Mouse (Mus musculus) spleen, postnatal 4 days (tissue): ENCODE measurements around the gene Cldn9.

Experiments
- DNase-seq, 2 experiments: peaks; one replicate each; pipeline ENCODE4 v3.0.0; 2022; ENCODE audit warnings: low spot score in 2 of 2

Cldn9 gene

GRCm38 (mm10) chr17:23681086-23681485 lies 2.7 kb downstream of the Cldn9 start:
- DNase-seq = no peak

GRCm38 (mm10) chr17:23680336-23680735 lies 3.5 kb downstream of the Cldn9 start:
- no peak for DNase-seq

- DNase-seq = no peak
Observed at GRCm38 (mm10) chr17:23679127-23679835, 4.5 kb downstream of the Cldn9 start, which contains the start of gene Cldn6. Gene Cldn6 (plus strand): TSS chr17:23679249.

GRCm38 (mm10) chr17:23677236-23677679 lies 6.6 kb downstream of the Cldn9 start, which contains the start of gene Tnfrsf12a:
Gene Tnfrsf12a (minus strand): TSS chr17:23677468.
- peak; percentile 75 to 86 for DNase-seq

- no peak for DNase-seq
Observed at GRCm38 (mm10) chr17:23676473-23677031, 7.3 kb downstream of the Cldn9 start.

- peak in 1 of 2 experiments; percentile 73 for DNase-seq
Observed at GRCm38 (mm10) chr17:23675564-23676281, 8.1 kb downstream of the Cldn9 start.

- peak in 1 of 2 experiments; percentile 62 for DNase-seq
Observed at GRCm38 (mm10) chr17:23675127-23675526, 8.7 kb downstream of the Cldn9 start.

- DNase-seq = peak in 1 of 2 experiments; percentile 63
Observed at GRCm38 (mm10) chr17:23674271-23674952, 9.4 kb downstream of the Cldn9 start.

- peak; percentile 84 to 92 for DNase-seq
Observed at GRCm38 (mm10) chr17:23673424-23674073, 10.3 kb downstream of the Cldn9 start, which contains the start of the genes Hcfc1r1 and Thoc6. Gene Hcfc1r1 (plus strand): TSS chr17:23673596. Gene Thoc6 (minus strand): TSS chr17:23673882.

- no peak for DNase-seq
Observed at GRCm38 (mm10) chr17:23672761-23673160, 11.1 kb downstream of the Cldn9 start.

- DNase-seq = no peak
Observed at GRCm38 (mm10) chr17:23671519-23671918, 12.3 kb downstream of the Cldn9 start.

- DNase-seq = no peak
Observed at GRCm38 (mm10) chr17:23670516-23671074, 13.2 kb downstream of the Cldn9 start.

- DNase-seq = no peak
Observed at GRCm38 (mm10) chr17:23665511-23665910, 18.3 kb downstream of the Cldn9 start.

- DNase-seq = no peak
Observed at GRCm38 (mm10) chr17:23664556-23665021, 19.2 kb downstream of the Cldn9 start.

GRCm38 (mm10) chr17:23661526-23661925 lies 22.3 kb downstream of the Cldn9 start:
- DNase-seq = peak in 1 of 2 experiments; percentile 76

GRCm38 (mm10) chr17:23660876-23661200 lies 23.0 kb downstream of the Cldn9 start:
- no peak for DNase-seq

- DNase-seq = peak in 1 of 2 experiments; percentile 80
Observed at GRCm38 (mm10) chr17:23660117-23660875, 23.5 kb downstream of the Cldn9 start, which contains the start of gene Bicdl2. Gene Bicdl2 (plus strand): TSS chr17:23660506.

- no peak for DNase-seq
Observed at GRCm38 (mm10) chr17:23658450-23658849, 25.4 kb downstream of the Cldn9 start.

GRCm38 (mm10) chr17:23654410-23654809 lies 29.4 kb downstream of the Cldn9 start:
- DNase-seq = no peak

GRCm38 (mm10) chr17:23654001-23654400 lies 29.8 kb downstream of the Cldn9 start:
- no peak for DNase-seq
